Mouse (Mus musculus) heart, postnatal 0 days (tissue): ENCODE results near the gene Gsc2. TPM values are rescaled to one million over a fixed set of nuclear protein-coding genes. Genes with fewer than 3 reads are reported as not detected.

Source experiments
- ATAC-seq: fragments of 200-750 bp; cut with Nextera tagmentation; 2 replicates; pipeline ENCODE4 v1.8.0; 2017; ENCODE audit warnings: low read depth, moderate number of reproducible peaks, moderate library complexity; ENCODE audit not compliant: insufficient read depth
- DNase-seq: peaks from one replicate; pipeline ENCODE4 v3.0.0-alpha.2; 2016; ENCODE audit warnings: low spot score
- H3K27ac ChIP-seq: fragments of 300-500 bp; sonication (generic); 2 replicates; pipeline ENCODE4 v1.5.1; 2014; ENCODE audit warnings: low read depth, mild to moderate bottlenecking
- H3K27me3 ChIP-seq: fragments of 300-500 bp; sonication (generic); 2 replicates; pipeline ENCODE4 v1.6.1; 2014; ENCODE audit warnings: low read length, mixed read lengths; ENCODE audit not compliant: control insufficient read depth, insufficient read depth
- H3K36me3 ChIP-seq: fragments of 300-500 bp; sonication (generic); replicated peaks from 2 replicates; pipeline ENCODE4 v1.6.1; 2014; ENCODE audit warnings: low read length, mixed read lengths; ENCODE audit not compliant: control insufficient read depth, insufficient read depth
- H3K4me1 ChIP-seq: fragments of 300-500 bp; sonication (generic); 2 replicates; pipeline ENCODE4 v1.6.1; 2014; ENCODE audit warnings: antibody characterized with exemption; ENCODE audit not compliant: control insufficient read depth, insufficient read depth
- H3K4me2 ChIP-seq: fragments of 300-500 bp; sonication (generic); 2 replicates; pipeline ENCODE4 v1.6.1; 2014; ENCODE audit warnings: low read depth, mild to moderate bottlenecking, low read length, moderate library complexity
- H3K4me3 ChIP-seq: fragments of 300-500 bp; sonication (generic); 2 replicates; pipeline ENCODE4 v1.5.1; 2014; ENCODE audit warnings: low read depth, low read length
- H3K9ac ChIP-seq: fragments of 300-500 bp; sonication (generic); replicated peaks from 2 replicates; pipeline ENCODE4 v1.6.1; 2014; ENCODE audit warnings: low read depth, low read length, mixed read lengths
- H3K9me3 ChIP-seq: fragments of 300-500 bp; sonication (generic); replicated peaks from 2 replicates; pipeline ENCODE4 v1.6.1; 2016; ENCODE audit warnings: low read length; ENCODE audit not compliant: control insufficient read depth
- CTCF ChIP-seq: IDR thresholded peaks from 2 replicates; pipeline ENCODE4 v1.5.1; 2016; ENCODE audit warnings: antibody characterized with exemption, control low read depth, low read depth
- EP300 ChIP-seq: IDR thresholded peaks from 2 replicates; pipeline ENCODE4 v1.6.1; 2016; ENCODE audit warnings: antibody characterized with exemption, low read depth
- WGBS: fragments of 180-500 bp; shearing (Covaris S2); extraction: QIAGEN DNeasy Blood & Tissue Kit; methylation state at CpG from one replicate; pipeline ENCODE4 v1.1.7; 2014; 5-methylcytosine and 5-hydroxymethylcytosine counted together
- polyA plus RNA-seq: library from polyadenylated mRNA; unstranded; fragments of >200 nt; fragmentation: Nextera tagmentation; extraction: Ambion mirVana; gene quantifications from 2 replicates; pipeline ENCODE4 v1.2.1, GENCODE M21; 2015
- total RNA-seq: library from RNA; depleted of rRNA; stranded (reverse); fragments of >200 nt; gene quantifications from 2 replicates; pipeline ENCODE4 v1.2.3, GENCODE M21; 2014; ENCODE audit warnings: low replicate concordance

Gene Gsc2
- total and polyA plus RNA-seq, 2 experiments from 2014 or later: not detected

DNA sequence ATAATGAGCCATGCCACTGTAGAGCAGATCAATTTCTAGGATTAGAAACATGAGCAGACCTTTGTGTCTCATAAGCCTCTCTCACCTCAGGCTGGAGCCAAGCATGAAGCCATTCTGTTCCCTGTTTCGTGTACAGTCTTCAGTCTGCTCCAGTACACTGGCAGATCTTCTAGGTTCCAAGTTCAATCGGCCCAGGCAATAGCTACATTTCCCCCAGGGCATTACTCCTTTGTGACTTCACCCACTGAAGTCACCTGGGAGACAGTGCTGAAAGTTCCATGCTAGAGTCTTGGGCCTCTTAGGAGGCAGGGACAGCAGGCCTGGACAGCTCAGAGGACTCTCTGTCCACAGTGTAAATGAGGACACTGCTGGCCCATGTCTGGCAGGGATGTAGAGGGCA is 20.9 kb downstream of the Gsc2 start, which contains the start of gene Tssk1:
Gene Tssk1 (plus strand): TSS at position 301 of the 400 bp plus-strand sequence.
- no peak for TF ChIP-seq CTCF
- no peak for TF ChIP-seq EP300
- WGBS: 79% methylated on average over 2 of the region's 2 CpGs
- H3K27ac ChIP-seq: no peak within 1 kb of the TSS

DNA sequence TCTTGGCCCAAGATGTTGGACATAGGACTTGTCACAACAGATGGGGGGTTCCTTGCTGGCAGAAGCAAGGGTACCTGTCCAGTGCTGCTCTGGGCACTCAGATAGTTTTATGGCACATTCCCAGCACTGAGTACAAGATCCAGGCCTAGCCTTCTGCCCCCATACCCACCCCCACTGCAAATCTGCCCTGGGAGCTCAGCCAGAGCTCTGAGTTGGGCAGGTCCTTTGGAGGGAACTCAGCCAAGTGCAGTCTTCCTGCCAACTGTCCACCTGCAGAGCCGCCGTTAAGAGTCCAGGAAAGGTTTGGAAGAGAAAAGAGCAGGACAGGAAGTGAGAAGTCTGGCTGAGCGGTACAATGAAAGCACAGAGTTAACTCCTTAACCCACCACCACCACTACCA is 22.3 kb downstream of the Gsc2 start:
- Histone ChIP-seq H3K4me1 (peaks cover 24% of the 10 kb centered on the region), H3K9ac (no peak overlapping the region), H3K27ac (peak overlapping the region; percentile 95), H3K36me3 (0 out of 2 replicates have a peak, but pooled peaks cover 4% of the 10 kb centered on the region), H3K9me3 (no peaks in the 10 kb centered on the region), H3K4me3 (no peak overlapping the region), H3K27me3 (no peaks in the 10 kb centered on the region), H3K4me2 (peak overlapping the region; percentile 11; the same call in 1 of the 2 replicates)
- 12% methylated on average over 3 of the region's 3 CpGs for WGBS
- DNase-seq: no peak
- 0 out of 2 replicates have a peak, but pooled peaks have one; percentile 9 for ATAC-seq
- TF ChIP-seq CTCF: no peak
- TF ChIP-seq EP300: no peak

More for the DNA sequence above, 20.9 kb downstream of the Gsc2 start, which contains the start of gene Tssk1:
- no peaks in the 10 kb centered on the region for H3K27me3 ChIP-seq
- no peaks in the 10 kb centered on the region for H3K9me3 ChIP-seq
- H3K4me1 ChIP-seq: peaks cover 24% of the 10 kb centered on the region
- ATAC-seq (no peak), DNase-seq (no peak)
- no peak within 1 kb of the TSS for H3K4me2 ChIP-seq
- H3K4me3 ChIP-seq: no peak within 1 kb of the TSS
- H3K36me3 ChIP-seq: 0 out of 2 replicates have a peak, but pooled peaks cover 8% of the 10 kb centered on the region
- H3K9ac ChIP-seq: no peak within 1 kb of the TSS

DNA sequence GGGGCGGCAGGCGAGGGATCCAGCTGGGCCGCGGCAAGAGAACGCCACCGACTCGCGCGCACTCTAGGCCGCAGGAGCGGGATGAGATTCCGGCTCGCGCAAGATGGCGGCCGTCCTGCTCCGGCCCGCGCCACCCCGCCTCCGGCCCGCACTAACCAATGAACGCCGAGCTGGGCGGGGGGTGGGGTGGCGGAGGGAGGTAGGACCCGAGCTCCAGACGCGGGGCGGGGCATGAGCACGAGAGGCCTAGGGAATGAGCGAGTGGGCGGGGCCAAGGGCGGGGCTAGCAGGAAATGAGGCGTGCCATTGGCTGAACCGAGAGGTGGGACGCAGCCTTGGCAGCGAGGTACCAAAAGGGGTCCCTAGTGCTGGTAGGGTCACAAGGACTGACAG is 23.3 kb downstream of the Gsc2 start, which contains the start of gene Gm20518:
Gene Gm20518 (minus strand): TSS at position 105 of the 393 bp plus-strand sequence.
- peak within 1 kb of the TSS; percentile 93 for H3K9ac ChIP-seq
- H3K27ac ChIP-seq: peak within 1 kb of the TSS; percentile 95
- DNase-seq (peak; percentile 96), ATAC-seq (peak; percentile 99)
- peaks cover 24% of the 10 kb centered on the region for H3K4me1 ChIP-seq
- H3K4me3 ChIP-seq: peak within 1 kb of the TSS; percentile 85
- H3K36me3 ChIP-seq: 0 out of 2 replicates have a peak, but pooled peaks cover 4% of the 10 kb centered on the region
- WGBS: under 1% methylated on average over 29 of the region's 38 CpGs
- H3K4me2 ChIP-seq: peak within 1 kb of the TSS; percentile 87
- no peaks in the 10 kb centered on the region for H3K9me3 ChIP-seq
- H3K27me3 ChIP-seq: no peaks in the 10 kb centered on the region
- TF ChIP-seq CTCF (0 out of 2 replicates have a peak, but pooled peaks have one; percentile 4), EP300 (no peak)

DNA sequence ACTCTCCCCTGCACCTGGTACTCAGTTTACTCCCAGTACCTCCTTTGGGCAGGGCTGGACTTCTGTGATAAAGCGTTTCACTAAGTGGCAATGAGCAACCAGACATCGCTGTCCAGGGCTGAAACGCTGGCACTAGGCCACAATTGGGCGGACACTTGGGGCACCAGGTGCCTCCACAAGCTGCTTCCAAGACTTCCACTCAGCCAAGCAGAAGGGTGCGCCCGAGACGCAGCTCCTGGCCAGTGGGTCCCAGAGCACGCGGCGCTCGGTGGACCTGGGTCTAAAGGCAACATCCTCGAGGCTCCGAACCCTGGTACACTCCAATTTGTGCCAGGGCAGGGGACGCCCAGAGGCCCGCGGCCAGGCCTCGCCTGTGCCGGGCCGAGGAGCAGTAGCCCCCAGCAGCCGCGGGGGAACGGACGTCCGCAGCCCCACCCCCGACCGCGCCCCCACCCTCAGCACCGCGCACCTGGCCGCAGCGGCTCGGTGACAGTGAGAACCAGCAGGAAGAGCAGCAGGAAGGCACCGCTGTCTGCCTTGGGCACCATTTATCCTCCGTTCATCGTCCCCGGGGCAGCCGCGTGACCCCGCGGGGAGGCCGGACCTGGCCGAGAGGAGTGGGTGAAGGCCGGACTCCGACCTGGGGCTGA is 23.8 kb downstream of the Gsc2 start:
- peak; percentile 42 for ATAC-seq
- DNase-seq: peak; percentile 50
- Histone ChIP-seq H3K36me3 (0 out of 2 replicates have a peak, but pooled peaks cover 4% of the 10 kb centered on the region), H3K27me3 (no peaks in the 10 kb centered on the region), H3K4me2 (peak overlapping the region; percentile 87), H3K27ac (peak overlapping the region; percentile 95), H3K4me3 (peak overlapping the region; percentile 85), H3K4me1 (peaks cover 24% of the 10 kb centered on the region), H3K9me3 (no peaks in the 10 kb centered on the region), H3K9ac (peak overlapping the region; percentile 93)
- under 1% methylated on average over 41 of the region's 44 CpGs for WGBS
- TF ChIP-seq CTCF (no peak), EP300 (no peak)

DNA sequence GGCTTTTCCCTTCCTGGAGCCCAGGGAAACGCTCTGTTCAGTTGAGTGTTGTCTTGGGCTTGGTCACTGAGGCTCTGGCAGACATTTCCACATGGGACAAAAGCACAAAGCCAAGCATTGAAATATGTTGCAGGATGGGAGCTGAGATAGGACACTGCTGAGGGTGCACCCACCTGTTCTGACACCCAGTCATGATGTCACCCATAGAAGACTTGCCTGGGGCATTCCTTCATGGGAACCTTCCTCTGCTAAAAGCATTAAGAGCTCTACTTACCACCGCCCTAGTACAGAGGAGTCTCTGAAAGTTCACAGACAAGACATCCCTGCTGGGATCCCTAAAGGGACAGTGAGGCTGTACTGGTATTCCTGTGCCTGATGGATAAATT is 24.5 kb downstream of the Gsc2 start:
- H3K27ac ChIP-seq: no peak overlapping the region
- H3K4me1 ChIP-seq: peaks cover 24% of the 10 kb centered on the region
- peak overlapping the region; percentile 85 for H3K4me3 ChIP-seq
- ATAC-seq: no peak
- peaks cover 4% of the 10 kb centered on the region; the same call in 1 of the 2 replicates for H3K36me3 ChIP-seq
- no peak for DNase-seq
- no peaks in the 10 kb centered on the region for H3K27me3 ChIP-seq
- 0 out of 2 replicates have a peak overlapping the region, but pooled peaks have one; percentile 93 for H3K9ac ChIP-seq
- H3K9me3 ChIP-seq: no peaks in the 10 kb centered on the region
- WGBS: 38% methylated on average over 2 of the region's 2 CpGs
- H3K4me2 ChIP-seq: peak overlapping the region; percentile 87
- TF ChIP-seq CTCF: no peak
- TF ChIP-seq EP300: no peak
